Mouse (Mus musculus): ENCODE measurements around the gene Lamtor3. TPM values are rescaled to one million over a fixed set of nuclear protein-coding genes. Genes with fewer than 3 reads are reported as not detected.

The Lamtor3 gene
- polyA plus RNA-seq, 1 experiment from 2014 or later = 103 TPM

Other genes starting within 250 kb of the Lamtor3 start
- gene Gm21962, start 247.0 kb upstream of the Lamtor3 start, polyA plus RNA-seq (2016; fragmentation: Nextera tagmentation; extraction: Ambion mirVana) = not detected in 2 replicates
- gene H2afz, start 54.0 kb upstream of the Lamtor3 start, polyA plus RNA-seq (2016; fragmentation: Nextera tagmentation; extraction: Ambion mirVana) = 2,469 and 2,593 TPM in 2 replicates
- gene Dnajb14, start 50.8 kb upstream of the Lamtor3 start, polyA plus RNA-seq (2016; fragmentation: Nextera tagmentation; extraction: Ambion mirVana) = 11.3 and 12.1 TPM in 2 replicates
- 2.1 and 2.3 TPM in 2 replicates for gene Dapp1, start 63.0 kb downstream of the Lamtor3 start, polyA plus RNA-seq (2016; fragmentation: Nextera tagmentation; extraction: Ambion mirVana)
- gene 1110002E22Rik, start 146.5 kb downstream of the Lamtor3 start, polyA plus RNA-seq (2016; fragmentation: Nextera tagmentation; extraction: Ambion mirVana) = 0.05 TPM in 2 replicates
- gene Gm5105, start 148.9 kb downstream of the Lamtor3 start, polyA plus RNA-seq (2016; fragmentation: Nextera tagmentation; extraction: Ambion mirVana) = not detected in 2 replicates
- 14.0 and 15.6 TPM in 2 replicates for gene Trmt10a, start 224.9 kb downstream of the Lamtor3 start, polyA plus RNA-seq (2016; fragmentation: Nextera tagmentation; extraction: Ambion mirVana)
- gene Mttp, start 226.5 kb downstream of the Lamtor3 start, polyA plus RNA-seq (2016; fragmentation: Nextera tagmentation; extraction: Ambion mirVana) = 12.4 and 14.1 TPM in 2 replicates

All from midbrain, embryonic 12.5 days (tissue).